Mouse (Mus musculus) ES-E14 (cell line): Measurements from ENCODE around the gene Polr3b. TPM values are rescaled to one million over a fixed set of nuclear protein-coding genes. Genes with fewer than 3 reads are reported as not detected.

ENCODE experiments used
- DNase-seq: peaks from one replicate; pipeline ENCODE4 v3.0.0-alpha.2; 2013; ENCODE audit warnings: low read depth, low spot score
- H3K27ac ChIP-seq: 2 replicates; pipeline ENCODE4 v1.5.1; 2012; ENCODE audit warnings: low read depth, mild to moderate bottlenecking, low read length, moderate library complexity, mixed read lengths; ENCODE audit not compliant: poor library complexity, insufficient read depth, severe bottlenecking
- H3K36me3 ChIP-seq: 2 replicates; pipeline ENCODE4 v1.6.1; 2012; ENCODE audit warnings: mild to moderate bottlenecking, low read length, moderate library complexity, mixed read lengths; ENCODE audit not compliant: control insufficient read depth, poor library complexity, insufficient read depth, severe bottlenecking
- H3K4me1 ChIP-seq, 2 experiments: fragments of 150-350 bp in 1 of 2; sonication (generic) in 1 of 2; 2 replicates each; pipeline ENCODE4 v1.6.1; 2012; ENCODE audit warnings: low read length in 2 of 2, mild to moderate bottlenecking in 1 of 2, mixed read lengths in 1 of 2; ENCODE audit not compliant: control insufficient read depth in 2 of 2, insufficient read depth in 2 of 2, poor library complexity in 1 of 2
- H3K4me3 ChIP-seq, 2 experiments: fragments of 150-350 bp in 1 of 2; sonication (generic) in 1 of 2; 2 replicates each; pipeline ENCODE4 v1.5.1; 2012; ENCODE audit warnings: low read length in 2 of 2, low read depth in 1 of 2, mild to moderate bottlenecking in 1 of 2, mixed read lengths in 1 of 2; ENCODE audit not compliant: insufficient read depth in 1 of 2, poor library complexity in 1 of 2, severe bottlenecking in 1 of 2
- H3K9ac ChIP-seq: 2 replicates; pipeline ENCODE4 v1.6.1; 2012; ENCODE audit warnings: low read depth, mild to moderate bottlenecking, low read length, mixed read lengths; ENCODE audit not compliant: poor library complexity, insufficient read depth, severe bottlenecking
- H3K9me3 ChIP-seq: fragments of 150-350 bp; sonication (generic); 2 replicates; pipeline ENCODE4 v1.6.1; 2012; ENCODE audit warnings: low read depth, mild to moderate bottlenecking, low read length; ENCODE audit not compliant: control insufficient read depth, insufficient read depth
- CHD2 ChIP-seq: IDR thresholded peaks from 2 replicates; pipeline ENCODE4 v1.6.1; 2014; ENCODE audit warnings: mild to moderate bottlenecking, low read depth, low read length, inconsistent platforms
- HCFC1 ChIP-seq: IDR thresholded peaks from 2 replicates; pipeline ENCODE4 v1.6.1; 2012; ENCODE audit warnings: low read length, inconsistent platforms, borderline replicate concordance; ENCODE audit not compliant: insufficient read depth
- MAFK ChIP-seq: IDR thresholded peaks from 2 replicates; pipeline ENCODE4 v1.6.1; 2014; ENCODE audit warnings: mild to moderate bottlenecking, low read depth, low read length, inconsistent platforms; ENCODE audit not compliant: insufficient read depth
- ZC3H11A ChIP-seq: IDR thresholded peaks from 2 replicates; pipeline ENCODE4 v1.6.1; 2012; ENCODE audit warnings: low read depth, mild to moderate bottlenecking, inconsistent platforms, low read length, borderline replicate concordance
- ZNF384 ChIP-seq: IDR thresholded peaks from 2 replicates; pipeline ENCODE4 v1.6.1; 2012; ENCODE audit warnings: low read depth, low read length, inconsistent platforms
- in situ Hi-C, 2 experiments: fragments of 600-800 bp; cut with MboI; formaldehyde crosslinking; loops; one replicate each; pipeline ENCODE4 v1.15.1; 2025; ENCODE audit warnings: low sequenced_read_pairs in 2 of 2, inconsistent platforms in 1 of 2; ENCODE audit not compliant: unreplicated experiment in 2 of 2
- total RNA-seq: library from RNA; depleted of rRNA; stranded (reverse); fragments of 300-350 nt; gene quantifications from 2 replicates; pipeline ENCODE4 v1.2.3, GENCODE M21; 2012

Polr3b gene
- total RNA-seq, 1 experiment: 29.2 TPM

DNA sequence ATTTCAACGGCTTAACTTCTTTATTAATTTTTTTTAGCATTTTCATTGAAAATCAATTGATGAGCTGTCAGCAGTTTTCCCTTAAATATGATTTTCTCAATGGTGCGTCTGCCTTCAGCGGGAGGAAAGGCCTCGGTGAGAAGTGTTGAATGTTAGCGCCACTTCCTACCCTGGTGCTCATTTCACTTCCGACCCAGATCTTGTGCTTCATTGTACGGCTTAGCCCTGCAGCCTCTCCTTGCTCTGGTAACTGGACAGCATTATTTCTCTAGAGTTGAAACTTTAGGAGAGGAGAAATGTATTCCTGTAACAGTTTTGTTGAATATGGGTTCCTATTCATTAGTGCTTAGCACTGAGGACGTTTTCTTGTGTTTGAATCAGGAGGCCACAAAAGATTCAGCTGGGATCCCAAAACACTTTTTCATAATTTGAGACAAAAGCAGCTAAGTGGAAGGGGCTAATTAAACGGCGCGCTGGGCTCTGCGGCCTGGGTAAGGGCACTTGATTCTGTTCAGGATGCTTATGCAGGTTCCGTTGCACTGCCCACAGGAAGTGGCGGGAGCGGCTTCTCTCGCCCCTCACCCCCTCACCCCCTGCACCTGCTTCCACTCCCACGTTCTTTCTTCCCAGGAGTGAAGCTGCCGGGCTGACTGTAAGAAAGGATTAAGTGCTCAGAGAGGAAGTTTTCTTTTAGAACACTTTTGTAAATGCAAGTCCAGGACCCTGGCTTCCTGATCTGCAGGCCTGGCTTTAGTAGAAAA is 36.2 kb downstream of the Polr3b start:
- no peak overlapping the region for H3K27ac ChIP-seq
- H3K9me3 ChIP-seq: no peaks in the 10 kb centered on the region
- DNase-seq: no peak
- TF ChIP-seq CHD2 (no peak), MAFK (no peak), ZNF384 (no peak), HCFC1 (no peak), ZC3H11A (no peak)
- peaks cover 9% of the 10 kb centered on the region for H3K36me3 ChIP-seq
- H3K4me3 ChIP-seq: no peak overlapping the region
- peaks cover 7 to 12% of the 10 kb centered on the region in 2 experiments; a peak in 3 of 4 replicates for H3K4me1 ChIP-seq
- H3K9ac ChIP-seq: no peak overlapping the region; the same call in 1 of the 2 replicates
- in situ Hi-C loops: no loop called here

DNA sequence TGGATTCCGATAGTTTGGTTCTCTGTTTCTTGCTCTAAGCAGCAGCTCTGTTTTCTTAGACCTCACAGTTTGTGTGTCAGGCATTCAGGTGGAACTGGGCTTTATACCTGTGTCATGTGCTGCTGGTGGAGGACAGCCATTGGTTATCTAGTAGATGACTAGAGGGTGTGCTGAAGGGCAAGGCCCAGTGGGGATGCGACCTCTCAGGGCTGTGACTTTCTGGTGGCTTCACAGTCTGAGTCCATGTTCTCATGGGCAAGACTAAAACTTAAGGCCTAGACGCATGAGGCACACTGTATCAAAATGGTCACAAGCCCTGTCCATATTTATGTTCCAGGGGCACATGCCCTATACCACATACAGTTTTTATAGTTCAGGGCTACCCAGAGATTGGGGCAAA is 37.2 kb downstream of the Polr3b start:
- Histone ChIP-seq H3K36me3 (peaks cover 13% of the 10 kb centered on the region), H3K27ac (no peak overlapping the region), H3K4me1 (peaks cover 7 to 12% of the 10 kb centered on the region in 2 experiments; a peak in 3 of 4 replicates), H3K9me3 (no peaks in the 10 kb centered on the region), H3K4me3 (no peak overlapping the region), H3K9ac (no peak overlapping the region)
- DNase-seq: no peak
- TF ChIP-seq HCFC1 (no peak), MAFK (no peak), CHD2 (no peak), ZC3H11A (no peak), ZNF384 (no peak)
- in situ Hi-C loops: no loop called here

DNA sequence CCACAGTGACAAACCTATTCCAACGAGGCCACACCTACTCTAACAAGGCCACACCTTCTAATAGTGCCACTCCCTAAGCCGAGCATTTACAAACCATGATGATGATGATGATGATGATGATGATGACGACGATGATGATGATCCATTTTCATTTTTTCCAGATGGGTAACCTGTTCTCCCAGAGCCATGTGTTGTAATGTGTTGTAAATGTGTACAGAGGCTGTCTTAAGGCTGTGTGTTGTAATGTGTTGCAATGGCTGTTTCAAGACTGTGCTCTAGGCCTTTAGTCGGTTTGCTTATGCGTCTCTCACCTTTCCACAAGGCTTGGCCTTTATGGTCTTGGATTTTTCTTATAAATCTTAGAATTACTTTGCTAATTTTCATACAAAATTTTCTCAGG is 40.0 kb downstream of the Polr3b start:
- peaks cover 7% of the 10 kb centered on the region for H3K36me3 ChIP-seq
- no peak for TF ChIP-seq CHD2
- no peak for TF ChIP-seq HCFC1
- TF ChIP-seq ZNF384: no peak
- TF ChIP-seq MAFK: no peak
- TF ChIP-seq ZC3H11A: no peak
- peaks cover 7 to 20% of the 10 kb centered on the region in 2 experiments for H3K4me1 ChIP-seq
- no peaks in the 10 kb centered on the region for H3K9me3 ChIP-seq
- H3K27ac ChIP-seq: no peak overlapping the region
- H3K4me3 ChIP-seq: no peak overlapping the region
- no peak overlapping the region for H3K9ac ChIP-seq
- no peak for DNase-seq
- in situ Hi-C loops: no loop called here

GRCm38 (mm10) chr10:84665713-84666260 is 43.7 kb downstream of the Polr3b start:
- Histone ChIP-seq H3K9ac (no peak overlapping the region), H3K36me3 (peaks cover 11% of the 10 kb centered on the region), H3K4me1 (peaks cover 0 to 10% of the 10 kb centered on the region in 2 experiments; a peak in 3 of 4 replicates), H3K4me3 (no peak overlapping the region), H3K27ac (no peak overlapping the region), H3K9me3 (no peaks in the 10 kb centered on the region)
- in situ Hi-C loops: no loop called here
- no peak for DNase-seq
- TF ChIP-seq CHD2 (no peak), ZC3H11A (no peak), HCFC1 (no peak), ZNF384 (no peak), MAFK (no peak)
